Mouse (Mus musculus) left cerebral cortex, postnatal 25 days (tissue): ENCODE results near the gene Vmn2r118. TPM values are rescaled to one million over a fixed set of nuclear protein-coding genes. Genes with fewer than 3 reads are reported as not detected.

Source experiments
- DNase-seq, 2 experiments: peaks; one replicate each; pipeline ENCODE4 v3.0.0; 2022; ENCODE audit warnings: low spot score in 2 of 2, mixed read lengths in 1 of 2
- intact Hi-C: fragments of 180-260 bp; cut with DNase I; formaldehyde crosslinking; loops from one replicate; pipeline ENCODE4 v1.15.1; 2025
- total RNA-seq, 2 experiments: library from RNA; stranded (reverse); gene quantifications; 2 replicates each; pipeline ENCODE4 v1.2.3; 2021

Vmn2r118 gene
- total RNA-seq = not detected

DNA sequence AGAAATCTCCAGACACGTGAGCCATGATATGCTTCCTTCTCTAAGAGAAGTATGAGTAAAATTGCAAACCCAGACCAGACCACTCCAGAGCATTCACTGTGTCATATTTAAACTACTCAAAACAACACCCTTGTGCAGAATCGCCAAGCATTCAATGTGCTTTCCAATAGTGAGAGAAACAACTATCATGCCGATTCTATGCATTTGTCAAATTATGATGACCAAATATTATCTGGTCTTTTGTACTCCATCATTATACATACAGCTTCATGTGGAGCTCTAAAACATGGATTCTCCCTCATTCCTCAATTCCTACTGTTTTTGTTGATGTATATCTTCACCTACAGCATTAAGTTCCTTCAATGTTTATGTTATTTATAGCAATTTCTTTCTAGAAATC is at the start of gene Vmn2r118:
Gene Vmn2r118 (minus strand): TSS at position 101 of the 400 bp plus-strand sequence.
- DNase-seq = no peak
- intact Hi-C loops = no loop called here

- intact Hi-C loops = no loop called here
- DNase-seq = no peak
Measured at GRCm38 (mm10) chr17:55661099-55661498, 36.1 kb upstream of the Vmn2r118 start.

DNA sequence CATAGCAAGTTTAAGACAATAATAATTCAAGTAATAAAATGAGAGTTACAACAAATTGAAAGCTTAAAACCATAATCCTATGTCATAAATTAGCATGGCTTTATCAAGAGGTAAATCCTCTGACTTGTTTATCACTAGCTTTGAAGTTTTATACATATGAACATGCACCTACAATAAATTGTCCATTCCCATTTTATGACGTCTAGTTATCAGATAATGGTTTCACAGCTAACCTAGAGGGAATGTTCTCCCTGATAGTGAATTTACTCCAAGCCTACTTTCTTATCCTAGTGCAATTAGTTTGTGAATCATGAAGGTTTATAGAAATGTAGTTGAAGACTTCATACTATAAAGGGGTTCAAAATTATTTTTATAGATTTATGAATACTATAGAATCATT is 34.2 kb downstream of the Vmn2r118 start:
- intact Hi-C loops = no loop called here
- DNase-seq = no peak

DNA sequence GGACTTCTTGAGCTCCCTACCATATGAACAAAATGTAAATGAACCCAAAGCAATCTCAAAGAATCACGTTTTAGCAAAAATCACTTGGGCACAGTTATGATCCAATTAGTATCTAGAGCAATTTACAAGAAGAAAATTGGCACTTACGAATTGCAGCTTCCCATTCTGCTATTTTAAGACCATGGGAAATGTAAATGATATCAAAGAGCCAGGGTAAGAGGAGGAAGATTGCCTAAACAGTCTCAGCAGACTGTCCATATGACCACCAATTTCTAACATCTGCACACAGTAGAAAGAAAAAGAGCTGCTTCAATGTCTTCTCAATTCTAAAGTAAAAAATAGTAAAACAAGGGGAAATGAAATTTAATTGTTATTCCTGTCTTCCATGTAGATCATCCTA is 63.2 kb downstream of the Vmn2r118 start:
- intact Hi-C loops = no loop called here
- peak in 1 of 2 experiments; percentile 26 for DNase-seq

- DNase-seq = peak in 1 of 2 experiments; percentile 26
- intact Hi-C loops = no loop called here
Measured at GRCm38 (mm10) chr17:55548476-55548875, 76.5 kb downstream of the Vmn2r118 start.

Other genes starting within 250 kb of the Vmn2r118 start
- 10 to 100 TPM; 46.3 to 53.9 TPM for gene St6gal2, start 179.8 kb downstream of the Vmn2r118 start, total RNA-seq
- 1 to 10 TPM; 5.3 to 6.1 TPM for gene Pot1b, start 87.4 kb upstream of the Vmn2r118 start, total RNA-seq
- gene Adgre4, start 124.8 kb upstream of the Vmn2r118 start, total RNA-seq = not detected